Mouse (Mus musculus) ES-Bruce4 (cell line): ENCODE results near the gene Bag3.

Source experiments
- EP300 ChIP-seq: IDR thresholded peaks from 2 replicates; pipeline ENCODE4 v1.6.1; 2011; ENCODE audit warnings: low read depth, low read length; ENCODE audit not compliant: insufficient read depth
- POLR2A ChIP-seq: IDR thresholded peaks from one replicate; pipeline ENCODE4 v1.8.1; 2011; ENCODE audit warnings: low read length; ENCODE audit not compliant: insufficient read depth

GRCm38 (mm10) chr7:128579381-128579780 lies 56.0 kb downstream of the Bag3 start:
- TF ChIP-seq EP300 (no peak), POLR2A (no peak)
